Mouse (Mus musculus): ENCODE data around the gene Scoc. TPM values are rescaled to one million over a fixed set of nuclear protein-coding genes. Genes with fewer than 3 reads are reported as not detected.
A peak's percentile ranks its signal among the peaks of the same experiment; 100 is the strongest.

Scoc gene
- polyA plus RNA-seq, 1 experiment from 2014 or later: 98.0 TPM

DNA sequence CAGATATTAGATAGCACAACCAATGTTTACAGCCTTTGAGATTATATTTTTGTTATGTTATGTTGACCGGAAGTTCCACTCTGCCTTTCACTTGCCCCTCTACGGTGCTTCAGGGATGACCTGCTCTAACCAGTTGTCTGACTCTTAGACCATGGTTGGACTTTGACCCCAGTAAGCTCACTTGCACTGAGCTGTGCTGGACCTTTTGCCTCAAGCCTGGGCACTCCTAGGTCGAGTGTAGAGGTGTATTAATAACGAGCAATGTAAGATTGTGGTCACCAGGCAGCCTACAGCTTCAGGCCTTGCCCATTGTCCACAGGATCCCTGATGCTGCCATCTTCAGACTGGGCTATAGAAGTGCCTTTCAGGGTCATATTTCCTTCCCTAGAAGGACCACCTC, 60.5 kb downstream of the Scoc start:
- Histone ChIP-seq H3K36me3 (no peaks in the 10 kb centered on the region), H3K4me2 (no peak overlapping the region), H3K4me1 (replicated peaks) (no peaks in the 10 kb centered on the region), H3K9ac (no peak overlapping the region), H3K9me3 (replicated peaks) (0 out of 2 replicates have a peak, but pooled peaks cover 2% of the 10 kb centered on the region), H3K27ac (ENCODE audit: poor library complexity, severe bottlenecking) (no peak overlapping the region), H3K4me3 (no peak overlapping the region), H3K27me3 (replicated peaks) (peaks cover 2% of the 10 kb centered on the region; the same call in 1 of the 2 replicates)
- 66% methylated on average over 4 of the region's 4 CpGs for WGBS
- no peak for ATAC-seq (ENCODE audit: insufficient number of reproducible peaks, low FRiP score)

DNA sequence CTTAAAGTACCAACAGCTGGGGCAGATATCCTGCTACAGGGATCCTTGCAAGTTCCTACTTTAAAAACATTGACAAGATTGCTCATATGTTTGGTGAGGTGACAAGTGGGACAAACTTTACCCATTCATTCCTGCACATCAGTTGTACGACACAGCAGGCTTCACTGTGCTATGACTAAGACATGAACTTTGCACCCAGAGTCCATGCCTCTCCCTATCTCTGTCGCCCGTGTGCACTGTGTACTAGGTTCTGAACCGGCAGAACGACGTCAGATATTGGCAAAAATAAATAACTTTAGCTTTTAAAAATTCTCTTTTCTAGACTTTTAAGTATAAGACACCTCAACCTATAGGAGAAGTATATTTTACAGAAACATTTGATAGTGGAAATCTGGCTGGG, 61.5 kb downstream of the Scoc start:
- ATAC-seq (ENCODE audit: insufficient number of reproducible peaks, low FRiP score): no peak
- no peak overlapping the region for H3K4me3 ChIP-seq
- H3K27ac ChIP-seq (ENCODE audit: poor library complexity, severe bottlenecking): no peak overlapping the region
- H3K4me2 ChIP-seq: no peak overlapping the region
- H3K9me3 ChIP-seq (replicated peaks): 0 out of 2 replicates have a peak, but pooled peaks cover 2% of the 10 kb centered on the region
- H3K4me1 ChIP-seq (replicated peaks): no peaks in the 10 kb centered on the region
- H3K36me3 ChIP-seq: no peaks in the 10 kb centered on the region
- H3K9ac ChIP-seq: no peak overlapping the region
- H3K27me3 ChIP-seq (replicated peaks): peaks cover 7% of the 10 kb centered on the region; the same call in 1 of the 2 replicates
- WGBS: 85% methylated on average over 6 of the region's 6 CpGs

DNA sequence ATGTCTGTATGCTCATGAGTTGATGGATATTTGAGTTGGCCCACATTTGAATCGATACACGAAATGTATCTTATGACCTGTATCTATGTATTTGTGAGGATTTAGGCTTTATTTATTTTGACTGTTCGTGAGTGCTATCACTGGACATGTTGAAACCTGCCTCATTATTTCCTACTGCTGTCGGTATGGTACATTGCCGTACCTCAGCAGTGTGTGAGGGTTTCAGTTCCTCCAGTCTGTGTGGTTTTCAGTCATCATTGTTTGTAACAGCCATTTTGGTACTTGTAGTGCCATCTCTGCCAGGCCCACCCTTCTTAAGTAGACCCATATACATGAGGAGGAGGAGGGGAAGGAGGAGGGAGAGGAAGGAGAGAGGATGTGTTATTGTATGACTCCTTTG, 63.9 kb downstream of the Scoc start:
- Histone ChIP-seq H3K36me3 (no peaks in the 10 kb centered on the region), H3K4me1 (replicated peaks) (0 out of 2 replicates have a peak, but pooled peaks cover 5% of the 10 kb centered on the region), H3K27me3 (replicated peaks) (peaks cover 24% of the 10 kb centered on the region), H3K4me3 (no peak overlapping the region), H3K9me3 (replicated peaks) (no peaks in the 10 kb centered on the region), H3K9ac (no peak overlapping the region), H3K27ac (ENCODE audit: poor library complexity, severe bottlenecking) (no peak overlapping the region), H3K4me2 (no peak overlapping the region)
- ATAC-seq (ENCODE audit: insufficient number of reproducible peaks, low FRiP score): no peak
- WGBS: 84% methylated on average over 5 of the region's 5 CpGs

DNA sequence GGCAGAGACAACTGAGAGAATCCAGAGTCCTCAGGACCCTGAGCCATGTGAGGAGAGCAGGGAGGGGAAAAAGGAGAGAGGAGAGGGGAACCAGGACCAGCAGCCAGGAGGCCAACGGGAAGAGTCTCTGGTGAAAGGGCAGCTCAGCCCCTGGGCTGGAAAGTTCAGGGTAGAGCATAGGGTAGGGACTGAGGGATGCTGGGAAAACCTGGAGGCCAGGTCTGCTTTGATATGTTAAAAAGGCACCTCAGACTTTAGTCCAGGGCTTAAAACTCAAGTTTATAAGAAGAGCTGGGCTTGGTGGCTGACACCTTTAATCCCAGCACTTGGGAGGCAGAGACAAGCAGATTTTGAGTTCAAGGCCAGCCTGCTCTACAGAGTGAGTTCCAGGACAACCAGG, 65.7 kb downstream of the Scoc start:
- Histone ChIP-seq H3K9ac (no peak overlapping the region), H3K27me3 (replicated peaks) (peaks cover 38% of the 10 kb centered on the region), H3K27ac (ENCODE audit: poor library complexity, severe bottlenecking) (no peak overlapping the region), H3K36me3 (no peaks in the 10 kb centered on the region), H3K4me2 (no peak overlapping the region), H3K9me3 (replicated peaks) (no peaks in the 10 kb centered on the region; the same call in 1 of the 2 replicates), H3K4me1 (replicated peaks) (0 out of 2 replicates have a peak, but pooled peaks cover 5% of the 10 kb centered on the region), H3K4me3 (no peak overlapping the region)
- no peak for ATAC-seq (ENCODE audit: insufficient number of reproducible peaks, low FRiP score)
- WGBS: 59% methylated on average over 1 of the region's 1 CpGs

DNA sequence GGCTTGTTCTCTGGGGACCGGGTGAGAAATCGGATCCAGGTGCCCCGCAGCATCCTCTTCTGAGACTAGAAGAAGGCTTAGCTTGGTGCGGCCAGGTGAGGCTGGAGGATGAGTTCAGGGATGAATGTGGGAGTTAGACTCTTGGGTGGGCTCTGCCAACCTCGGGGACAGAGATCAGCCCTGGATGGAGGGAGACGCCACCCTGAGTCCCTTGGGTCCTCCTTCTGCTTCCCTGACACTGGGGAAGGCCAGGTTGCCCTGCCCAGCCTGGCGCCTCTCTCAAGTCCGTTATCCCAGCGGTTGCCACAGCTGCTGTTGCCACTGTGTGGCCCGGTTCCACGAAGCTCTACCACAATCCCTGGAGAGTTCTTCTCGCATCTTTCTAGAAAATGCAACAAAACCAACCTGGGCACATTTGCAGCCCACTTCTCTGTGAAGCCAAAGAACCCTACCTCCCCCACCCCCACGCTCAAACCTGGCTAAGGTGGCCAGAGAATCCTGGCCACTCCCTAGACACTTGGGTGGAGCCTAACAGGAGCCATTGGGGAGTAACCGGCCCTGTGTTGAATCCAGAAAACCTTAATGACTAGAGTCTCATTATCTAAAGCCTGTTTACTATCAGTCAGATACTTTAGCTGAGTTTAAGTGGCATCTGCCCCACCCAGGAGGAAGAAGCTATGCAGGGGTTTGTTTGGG, 68.0 kb downstream of the Scoc start:
- H3K9ac ChIP-seq: peak overlapping the region; percentile 28; the same call in 1 of the 2 replicates
- H3K4me1 ChIP-seq (replicated peaks): 0 out of 2 replicates have a peak, but pooled peaks cover 5% of the 10 kb centered on the region
- H3K4me3 ChIP-seq: peak overlapping the region; percentile 41
- no peaks in the 10 kb centered on the region; the same call in 1 of the 2 replicates for H3K9me3 ChIP-seq (replicated peaks)
- no peak for ATAC-seq (ENCODE audit: insufficient number of reproducible peaks, low FRiP score)
- H3K27me3 ChIP-seq (replicated peaks): peaks cover 45% of the 10 kb centered on the region
- H3K27ac ChIP-seq (ENCODE audit: poor library complexity, severe bottlenecking): no peak overlapping the region
- no peaks in the 10 kb centered on the region for H3K36me3 ChIP-seq
- H3K4me2 ChIP-seq: peak overlapping the region; percentile 64
- WGBS: 9% methylated on average over 14 of the region's 14 CpGs

DNA sequence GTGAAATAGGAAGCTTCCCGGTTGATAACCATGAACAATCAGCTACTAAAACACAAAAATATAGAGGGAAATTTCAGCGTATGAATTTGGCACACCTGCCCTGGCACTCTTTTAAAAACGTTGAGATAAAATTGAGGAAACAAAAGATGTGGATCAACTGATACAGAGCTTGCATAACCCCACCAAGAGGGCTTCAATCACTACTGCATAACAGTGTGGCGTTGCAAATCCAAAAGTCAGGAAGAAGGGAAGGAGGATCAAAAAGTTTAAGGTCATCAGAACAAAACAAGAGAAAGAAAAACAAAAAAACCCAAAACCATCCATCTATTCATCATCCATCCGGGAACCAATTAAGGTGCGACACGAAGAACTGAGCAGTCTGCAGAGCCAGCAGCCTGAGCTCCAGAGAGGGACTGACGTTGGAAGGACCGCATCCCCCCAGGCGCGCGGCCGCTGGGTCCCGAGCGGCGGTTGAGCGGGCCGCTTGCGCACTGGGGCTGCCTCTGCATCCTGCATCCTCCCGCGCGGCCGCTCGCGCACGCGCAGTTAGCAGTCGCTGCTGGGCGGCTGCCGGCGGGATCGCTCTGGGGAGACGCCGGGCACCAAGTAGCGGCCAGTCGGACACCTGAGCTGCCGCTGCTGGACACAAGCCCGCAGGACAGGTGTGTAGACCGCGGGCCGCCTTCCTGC, 68.7 kb downstream of the Scoc start, which contains the start of gene Clgn:
TSS of gene Clgn (plus strand) at position 552 of the 690 bp plus-strand sequence.
- peak; percentile 29; the same call in 1 of the 2 replicates for ATAC-seq (ENCODE audit: insufficient number of reproducible peaks, low FRiP score)
- H3K27me3 ChIP-seq (replicated peaks): peaks cover 45% of the 10 kb centered on the region
- H3K36me3 ChIP-seq: no peaks in the 10 kb centered on the region
- H3K9ac ChIP-seq: peak within 1 kb of the TSS; percentile 28; the same call in 1 of the 2 replicates
- H3K27ac ChIP-seq (ENCODE audit: poor library complexity, severe bottlenecking): no peak within 1 kb of the TSS
- peak within 1 kb of the TSS; percentile 41 for H3K4me3 ChIP-seq
- WGBS: 4% methylated on average over 41 of the region's 41 CpGs
- 0 out of 2 replicates have a peak, but pooled peaks cover 5% of the 10 kb centered on the region for H3K4me1 ChIP-seq (replicated peaks)
- H3K9me3 ChIP-seq (replicated peaks): no peaks in the 10 kb centered on the region; the same call in 1 of the 2 replicates
- H3K4me2 ChIP-seq: peak within 1 kb of the TSS; percentile 64

DNA sequence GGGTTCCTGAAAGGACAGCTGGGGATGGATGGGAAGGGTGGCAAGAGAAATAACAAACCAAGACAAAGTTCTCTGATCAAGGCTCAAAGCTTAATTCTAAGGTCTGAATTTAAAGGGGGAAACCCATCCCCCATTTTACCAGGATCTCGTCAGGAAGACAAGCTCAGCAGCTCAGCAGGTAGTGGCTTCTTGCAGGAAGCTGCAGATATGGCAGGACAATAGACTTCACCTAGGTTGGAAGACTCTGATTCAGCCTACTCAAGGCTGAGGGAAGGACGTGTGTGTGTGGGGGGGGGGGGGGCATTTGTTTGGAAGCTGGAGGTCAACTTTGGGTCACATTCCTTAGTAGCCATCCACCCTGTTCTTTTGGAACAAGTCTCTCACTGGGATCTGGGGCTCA, 75.3 kb downstream of the Scoc start:
- Histone ChIP-seq H3K27ac (ENCODE audit: poor library complexity, severe bottlenecking) (no peak overlapping the region), H3K9me3 (replicated peaks) (no peaks in the 10 kb centered on the region), H3K4me3 (no peak overlapping the region), H3K9ac (no peak overlapping the region), H3K36me3 (no peaks in the 10 kb centered on the region), H3K4me1 (replicated peaks) (no peaks in the 10 kb centered on the region), H3K4me2 (no peak overlapping the region), H3K27me3 (replicated peaks) (peaks cover 9% of the 10 kb centered on the region; the same call in 1 of the 2 replicates)
- WGBS: 17% methylated on average over 2 of the region's 2 CpGs
- no peak for ATAC-seq (ENCODE audit: insufficient number of reproducible peaks, low FRiP score)

DNA sequence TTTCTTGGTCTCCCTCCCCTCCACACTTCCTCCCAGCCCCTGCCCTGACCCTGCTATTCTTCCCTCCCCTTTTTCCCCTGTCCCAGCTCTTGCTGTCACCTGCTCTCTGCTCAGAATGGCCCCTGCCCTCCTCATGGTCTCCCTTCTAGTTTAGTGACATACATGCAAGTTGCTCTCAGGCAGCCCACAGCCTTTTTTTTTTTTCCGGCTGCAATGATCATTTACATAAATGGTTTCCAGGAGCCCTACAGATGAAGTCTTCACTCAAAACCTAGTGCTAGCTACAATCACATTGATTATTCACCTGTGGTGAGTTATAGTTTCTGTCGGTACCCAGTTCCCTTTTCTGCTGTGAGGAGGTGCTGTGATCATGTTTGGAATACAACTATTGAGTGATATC, 77.2 kb downstream of the Scoc start:
- 81% methylated on average over 2 of the region's 2 CpGs for WGBS
- no peak overlapping the region for H3K4me2 ChIP-seq
- H3K27me3 ChIP-seq (replicated peaks): no peaks in the 10 kb centered on the region
- H3K27ac ChIP-seq (ENCODE audit: poor library complexity, severe bottlenecking): no peak overlapping the region
- H3K4me1 ChIP-seq (replicated peaks): no peaks in the 10 kb centered on the region
- no peak overlapping the region for H3K9ac ChIP-seq
- H3K9me3 ChIP-seq (replicated peaks): no peaks in the 10 kb centered on the region
- no peaks in the 10 kb centered on the region for H3K36me3 ChIP-seq
- no peak for ATAC-seq (ENCODE audit: insufficient number of reproducible peaks, low FRiP score)
- no peak overlapping the region for H3K4me3 ChIP-seq

DNA sequence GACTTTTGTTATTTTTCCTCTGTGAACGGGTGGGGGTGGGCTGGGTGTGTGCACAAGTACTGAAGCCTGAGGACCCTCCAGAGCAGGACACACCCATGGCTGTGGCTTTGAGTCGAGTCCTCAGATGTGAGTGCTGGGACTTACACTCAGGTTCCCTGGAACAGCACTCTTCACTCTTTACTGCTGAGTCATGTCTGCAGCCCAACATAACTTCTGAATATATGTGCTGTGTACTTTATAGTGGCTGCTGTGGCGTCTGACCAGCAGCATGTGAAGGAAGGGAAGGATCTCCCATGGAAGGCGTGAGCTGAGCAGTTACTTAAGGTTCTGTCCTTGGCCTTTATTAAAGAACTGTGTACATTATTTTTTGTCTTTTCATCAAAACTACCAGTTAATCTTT, 78.0 kb downstream of the Scoc start:
- no peak overlapping the region for H3K27ac ChIP-seq (ENCODE audit: poor library complexity, severe bottlenecking)
- H3K27me3 ChIP-seq (replicated peaks): no peaks in the 10 kb centered on the region
- 65% methylated on average over 4 of the region's 4 CpGs for WGBS
- no peak overlapping the region for H3K9ac ChIP-seq
- ATAC-seq (ENCODE audit: insufficient number of reproducible peaks, low FRiP score): no peak
- no peaks in the 10 kb centered on the region for H3K4me1 ChIP-seq (replicated peaks)
- no peak overlapping the region for H3K4me2 ChIP-seq
- H3K9me3 ChIP-seq (replicated peaks): no peaks in the 10 kb centered on the region
- H3K4me3 ChIP-seq: no peak overlapping the region
- no peaks in the 10 kb centered on the region for H3K36me3 ChIP-seq

Data from heart, embryonic 12.5 days (tissue).